Mouse (Mus musculus) mesoderm, embryonic 11.5 days (tissue): ENCODE data around the gene Itga5.

Experiments used
- DNase-seq: peaks from one replicate; pipeline ENCODE4 v3.0.0-alpha.2; 2012; ENCODE audit warnings: low read depth, low spot score

The Itga5 gene

GRCm38 (mm10) chr15:103295851-103296250, 70.7 kb downstream of the Itga5 start:
- DNase-seq, result peak; percentile 75

- DNase-seq, result no peak
These were observed 71.9 kb downstream of the Itga5 start for GRCm38 (mm10) chr15:103294649-103295048.
